Mouse (Mus musculus) right cerebral cortex, adult 2 months (tissue): ENCODE results near the gene Shisal2b.
"Not testable (repeated sequence)": the region's sequence is repeated elsewhere in the genome, so short reads cannot be mapped to it uniquely, and the experiment has no call there.

Experiments
- DNase-seq, 2 experiments: peaks; one replicate each; pipeline ENCODE4 v3.0.0; 2021 to 2022; ENCODE audit warnings: low spot score in 2 of 2

Shisal2b gene

DNA sequence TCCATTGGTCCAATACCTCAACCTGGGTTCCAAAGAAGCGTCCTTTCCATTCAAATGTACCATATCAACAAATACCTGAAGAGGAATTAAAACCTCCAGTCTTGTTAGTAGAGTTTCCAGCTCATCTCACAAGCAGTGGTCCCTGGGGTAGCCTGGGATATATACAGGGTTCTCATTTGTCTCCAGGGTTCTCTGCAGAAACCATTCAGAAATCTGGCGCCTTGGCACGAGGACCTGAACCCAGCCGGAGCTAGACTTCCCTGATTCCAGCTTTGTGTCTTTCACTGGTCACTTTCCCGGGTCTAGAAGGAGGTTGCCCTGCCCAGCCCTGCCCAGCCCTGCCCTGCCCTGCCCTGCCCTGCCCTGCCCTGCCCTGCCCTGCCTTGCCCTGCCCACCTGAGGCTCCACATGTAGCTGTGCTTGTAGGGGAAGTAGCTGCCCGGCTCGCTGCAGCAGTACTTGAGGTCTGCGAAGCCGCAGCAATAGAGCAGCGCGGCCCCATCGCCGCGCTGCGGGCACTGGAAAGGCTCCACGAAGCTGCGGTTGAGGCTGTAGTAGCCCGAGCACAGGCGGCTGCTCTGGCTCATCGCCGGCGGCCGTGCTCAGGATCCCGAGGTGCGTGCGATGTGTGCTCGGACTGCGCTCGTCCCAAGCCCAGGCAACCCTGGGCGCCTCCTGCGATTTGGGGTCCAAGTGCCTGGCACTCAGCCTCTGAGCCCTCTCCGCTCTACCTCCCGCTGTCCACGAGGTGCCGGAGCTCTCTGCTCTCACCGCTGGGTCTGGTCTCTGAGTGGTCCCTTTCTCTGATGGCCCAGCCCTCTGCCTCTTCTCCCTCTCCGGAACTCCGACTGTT lies at the start of gene Shisal2b:
TSS of gene Shisal2b (minus strand) at position 767 of the 853 bp plus-strand sequence.
- DNase-seq, result peak; percentile 24 to 26

DNA sequence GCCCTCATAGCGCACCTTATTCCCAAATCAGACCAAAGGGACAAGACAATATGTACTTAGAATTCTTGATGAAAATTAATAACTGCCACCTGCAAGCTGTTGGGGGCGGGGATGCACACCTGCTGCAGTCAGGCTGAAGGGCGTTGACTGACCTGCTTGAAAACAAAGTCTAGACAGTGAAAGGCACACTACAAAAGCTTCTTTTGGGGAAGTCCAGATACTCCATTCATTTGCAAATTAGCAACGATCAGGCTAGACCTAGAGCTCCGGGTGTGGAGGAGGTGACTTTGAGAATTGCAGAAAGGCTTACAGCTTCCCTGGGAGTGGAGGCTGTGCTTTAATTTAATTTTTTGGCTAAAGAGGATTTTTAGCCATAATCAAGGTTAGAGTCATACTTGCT lies 47.9 kb upstream of the Shisal2b start:
- not testable (repeated sequence) for DNase-seq

DNA sequence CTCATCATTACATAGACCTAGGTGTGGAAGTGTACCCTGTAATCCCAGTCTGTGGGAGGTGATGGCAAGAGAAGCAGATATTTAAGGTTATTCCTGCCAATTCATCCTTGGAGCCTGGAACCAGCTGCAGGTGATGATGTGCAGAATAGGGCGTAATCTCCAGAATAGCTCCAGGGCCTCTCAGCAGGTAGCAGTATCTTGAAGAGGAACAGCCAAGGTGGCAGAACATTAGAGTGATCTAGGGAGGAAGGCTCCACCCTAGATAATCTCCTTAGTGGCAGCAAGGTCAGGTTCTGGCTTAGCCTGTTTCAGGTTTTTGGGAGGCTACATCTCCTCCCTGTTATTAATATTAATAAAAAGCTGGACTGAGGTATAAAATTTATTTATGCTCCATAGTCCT lies 47.3 kb upstream of the Shisal2b start:
- not testable (repeated sequence) for DNase-seq

DNA sequence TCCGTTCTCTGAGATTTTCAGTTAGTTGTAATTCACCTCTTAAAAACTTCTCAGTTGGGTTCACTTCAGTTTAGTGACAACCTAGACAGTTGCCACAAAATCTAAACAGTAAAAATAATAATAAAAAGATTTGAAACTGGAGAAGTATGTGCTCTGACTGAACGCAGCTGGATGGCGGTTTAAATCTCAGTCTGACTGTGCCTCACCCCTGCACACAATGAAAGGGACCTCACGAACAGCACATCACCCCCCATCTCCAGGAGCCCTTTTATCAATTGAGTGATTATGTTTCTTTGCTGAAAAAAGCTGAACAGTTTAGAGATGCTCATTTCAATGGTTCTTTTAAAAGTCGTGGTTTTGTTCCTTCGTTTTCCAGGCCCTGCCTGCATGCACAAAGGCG lies 45.0 kb upstream of the Shisal2b start:
- no peak for DNase-seq

DNA sequence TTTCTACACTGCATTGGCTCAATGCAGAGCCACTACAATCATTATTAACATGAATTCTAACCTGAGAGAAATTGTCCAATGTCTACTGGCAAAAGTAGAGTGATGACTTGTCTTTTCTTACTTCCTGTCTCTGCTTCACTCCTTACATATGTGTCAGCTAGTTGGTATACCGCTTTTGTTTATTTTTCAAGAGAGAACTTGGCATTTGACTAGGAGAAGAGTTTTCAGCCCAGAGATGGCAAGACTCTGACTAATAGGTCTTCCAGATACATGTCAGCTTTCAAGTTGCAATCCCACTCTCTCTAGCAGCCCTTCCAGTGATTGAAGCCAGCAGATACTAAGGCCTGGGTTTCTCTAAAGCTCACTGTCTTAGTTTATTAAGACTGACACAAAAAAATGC lies 31.1 kb upstream of the Shisal2b start:
- no peak for DNase-seq

DNA sequence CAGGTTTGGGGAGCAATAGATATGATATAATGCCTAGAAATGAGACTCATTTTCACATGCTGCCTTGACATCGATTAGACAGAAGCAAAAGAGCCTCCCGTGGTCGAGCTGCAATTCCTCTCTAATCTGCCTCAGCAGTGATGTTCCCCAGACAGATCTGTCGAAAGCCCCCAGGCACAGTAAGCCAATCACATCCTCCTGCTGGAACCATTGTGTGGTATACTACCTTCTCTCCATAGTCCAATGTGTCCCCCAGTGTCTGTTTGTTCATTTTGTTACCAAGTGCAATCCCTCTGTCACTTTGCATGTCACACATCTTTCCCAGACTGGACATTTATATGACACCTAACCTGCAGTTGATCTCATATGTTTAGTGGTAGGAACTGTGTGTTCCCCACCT lies 28.6 kb upstream of the Shisal2b start:
- no peak for DNase-seq

DNA sequence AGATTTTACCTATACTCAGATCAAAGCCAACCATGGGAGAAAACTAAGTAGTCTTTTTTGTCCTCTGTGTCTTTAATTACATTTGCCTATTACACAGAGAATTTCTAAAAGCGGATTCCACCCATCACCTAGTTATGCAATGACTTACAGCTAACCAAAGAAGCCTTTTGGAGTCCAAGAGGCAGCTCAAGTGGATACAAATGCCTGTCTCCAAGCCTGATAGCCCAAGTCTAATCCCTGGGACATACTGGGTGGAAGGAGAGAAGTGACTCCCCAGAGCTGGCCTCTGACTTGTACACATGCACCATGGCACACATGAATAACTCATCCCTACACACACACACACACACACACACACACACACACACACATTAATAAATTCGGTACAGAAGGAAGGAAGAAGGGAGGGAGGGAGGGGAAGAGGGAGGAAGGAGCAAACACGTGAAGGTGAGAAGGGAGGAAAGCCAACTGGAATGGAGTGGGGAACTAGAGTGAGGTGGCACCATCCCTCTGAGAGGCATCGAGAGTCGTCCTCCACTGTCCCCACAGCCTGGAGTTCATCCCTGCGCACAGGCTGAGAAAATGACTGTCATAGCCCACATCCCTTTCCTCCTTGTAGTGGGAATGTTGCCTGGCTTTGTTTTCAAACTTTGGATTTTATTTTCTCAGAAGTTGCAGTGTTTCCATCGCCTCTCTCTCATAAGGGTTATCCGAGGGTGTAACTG lies 22.8 kb upstream of the Shisal2b start:
- DNase-seq, result no peak

DNA sequence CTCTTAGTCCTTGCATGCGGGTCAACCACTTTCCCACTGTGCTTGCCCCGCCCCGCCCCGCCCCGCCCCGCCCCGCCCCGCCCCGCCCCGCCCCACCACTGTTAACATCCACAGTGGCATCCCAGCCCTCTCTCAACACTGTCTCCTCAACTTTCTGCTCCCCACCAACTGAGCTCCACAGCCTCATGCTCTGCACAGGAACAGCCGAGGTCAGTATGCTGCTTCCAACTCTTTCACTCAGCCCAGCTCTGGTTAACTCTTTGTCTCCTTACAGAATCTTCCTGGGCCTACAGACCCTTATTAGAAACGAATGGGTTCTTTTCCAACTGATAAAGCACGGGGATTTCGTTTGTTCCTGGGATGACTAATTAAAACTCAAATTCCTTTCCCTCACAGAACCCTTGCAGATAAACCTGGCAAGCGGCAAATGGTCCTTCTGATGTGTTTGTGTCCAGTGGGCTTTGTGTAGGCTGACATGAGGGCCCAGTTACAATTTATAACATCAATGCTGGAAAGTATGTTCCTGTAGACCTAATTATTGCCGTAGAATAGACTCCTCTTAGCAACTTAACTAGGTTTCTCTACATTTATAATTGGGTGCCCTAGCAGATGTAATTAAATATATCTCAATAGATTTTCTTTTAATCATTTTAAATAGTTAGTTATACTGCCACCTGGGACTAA lies 20.0 kb upstream of the Shisal2b start:
- DNase-seq, result no peak

DNA sequence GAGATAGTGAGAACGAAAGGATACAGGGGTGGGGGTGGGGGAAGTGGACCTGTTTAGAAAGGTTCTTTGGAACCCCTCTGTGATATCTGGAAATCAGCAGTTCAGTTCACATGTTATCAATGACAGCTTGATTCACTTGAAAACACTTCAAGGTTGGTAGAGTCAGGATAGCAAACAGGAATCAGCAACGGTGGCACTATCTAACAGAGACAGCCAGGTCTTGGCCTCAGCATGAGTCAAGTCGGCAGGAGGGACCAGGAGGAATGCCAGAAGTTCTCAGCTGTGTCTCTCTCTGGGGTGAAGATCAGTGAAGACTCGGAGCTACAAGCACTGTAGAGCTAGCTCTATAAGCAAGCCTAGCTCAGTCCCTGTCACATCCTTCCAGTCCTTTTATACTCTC lies 14.8 kb upstream of the Shisal2b start:
- DNase-seq, result no peak

DNA sequence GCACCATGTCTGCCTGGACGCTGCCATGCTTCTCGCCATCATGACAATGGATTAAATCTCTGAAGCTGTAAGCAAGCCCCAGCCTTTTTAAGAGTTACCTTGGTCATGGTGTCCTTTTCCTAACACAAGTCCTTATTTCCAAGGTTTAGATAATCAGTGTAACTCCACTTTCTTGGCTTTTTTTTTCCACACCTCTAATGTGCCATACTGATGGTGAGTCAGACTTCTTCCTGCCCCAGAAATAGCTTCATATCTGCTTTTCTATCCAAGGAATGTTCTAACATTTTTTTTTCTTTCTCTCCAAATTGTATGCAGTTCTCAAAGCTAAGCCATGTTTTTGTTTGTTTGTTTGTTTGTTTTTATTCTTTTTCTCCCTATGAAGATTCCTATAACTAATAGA lies 6.2 kb upstream of the Shisal2b start:
- DNase-seq, result no peak

DNA sequence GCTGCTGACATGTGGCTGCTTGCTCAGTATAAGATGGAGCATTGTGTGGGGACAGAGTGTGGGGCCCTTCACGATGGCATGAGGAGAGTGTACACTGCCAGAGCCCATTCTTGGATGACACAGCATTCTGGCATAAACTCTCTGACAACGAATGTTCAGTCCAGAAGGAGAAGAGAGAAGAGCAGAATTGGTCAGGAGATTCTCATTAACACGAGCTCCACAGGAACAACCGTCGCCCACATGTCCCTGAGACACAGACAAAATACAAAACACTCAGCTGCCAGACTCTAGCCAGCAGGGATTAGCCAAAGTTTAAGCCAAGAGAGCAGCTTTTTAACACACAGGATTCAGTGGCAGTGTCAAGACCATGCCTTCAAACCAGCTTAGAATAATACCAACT lies 3.0 kb upstream of the Shisal2b start:
- DNase-seq, result no peak

DNA sequence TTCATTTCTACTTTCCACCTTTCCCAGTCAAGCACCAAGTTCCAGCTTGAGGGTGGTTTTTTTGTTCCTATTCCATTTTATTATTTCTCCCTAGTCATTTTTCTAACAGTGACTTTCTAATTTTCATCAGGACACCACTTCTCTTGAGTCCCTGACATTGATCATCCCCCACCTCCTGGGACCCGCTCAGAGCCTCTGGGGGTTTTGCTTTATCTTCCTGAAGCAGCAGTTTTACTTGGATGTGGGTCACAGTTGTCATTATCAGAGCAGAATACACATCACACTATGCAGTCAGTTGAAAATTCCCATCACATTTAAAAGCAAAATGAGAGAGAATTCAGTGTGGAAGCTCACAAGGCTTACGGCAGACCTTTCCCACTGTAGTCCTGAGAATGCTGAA lies 10.0 kb downstream of the Shisal2b start:
- no peak for DNase-seq

DNA sequence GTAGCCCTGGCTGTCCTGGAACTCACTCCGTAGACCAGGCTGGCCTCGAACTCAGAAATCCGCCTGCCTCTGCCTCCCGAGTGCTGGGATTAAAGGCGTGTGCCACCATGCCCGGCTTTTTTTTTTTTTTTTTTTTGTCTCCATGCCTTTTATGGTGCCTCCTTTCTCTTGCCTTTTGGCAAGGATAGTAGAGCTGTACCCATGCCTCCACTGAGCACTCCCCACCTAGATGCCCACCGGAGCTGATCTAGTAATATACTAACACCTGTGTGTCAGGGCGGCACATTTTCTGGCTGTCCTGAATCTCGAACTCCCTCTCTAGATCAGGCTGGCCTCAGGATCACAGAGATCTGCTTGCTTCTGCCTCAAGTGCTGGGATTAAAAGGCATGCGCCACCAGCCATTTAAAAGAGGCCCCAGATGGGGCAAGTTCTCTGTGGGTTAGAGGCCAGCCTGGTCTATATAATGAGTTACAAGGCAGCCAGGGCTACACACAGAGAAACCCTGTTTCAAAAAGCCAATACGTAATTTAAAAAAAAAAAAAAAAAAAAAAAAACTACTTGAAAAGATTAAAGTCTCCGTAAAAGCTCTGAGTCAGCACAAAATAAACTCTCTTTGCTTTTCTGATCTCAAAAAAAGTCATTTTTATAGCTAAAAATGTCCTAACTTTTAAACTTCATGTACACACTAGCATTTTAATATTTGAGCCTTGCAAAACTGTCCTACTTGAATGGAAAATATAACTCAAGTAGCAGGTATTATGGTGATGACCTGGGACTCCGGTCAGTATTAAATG lies 20.2 kb downstream of the Shisal2b start:
- no peak for DNase-seq

DNA sequence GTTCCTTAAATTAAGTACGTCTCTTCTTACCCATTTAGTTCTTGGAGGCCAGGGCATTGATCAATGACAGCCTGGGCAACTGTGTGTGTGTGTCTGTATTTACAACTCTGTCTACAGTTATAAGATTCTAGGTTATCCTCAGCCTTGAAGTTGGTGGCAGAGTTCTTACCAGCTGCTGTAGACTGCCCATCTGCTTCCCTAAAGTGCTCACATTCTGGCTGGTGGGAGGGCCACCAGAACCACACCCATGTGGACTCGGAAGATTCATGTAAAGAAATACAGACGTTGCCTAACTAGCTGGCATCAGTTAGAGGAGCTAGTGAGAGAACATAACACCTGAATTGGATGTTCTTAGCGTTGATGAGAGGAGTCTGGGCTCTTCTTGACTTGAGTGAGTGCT lies 21.8 kb downstream of the Shisal2b start:
- DNase-seq, result no peak

DNA sequence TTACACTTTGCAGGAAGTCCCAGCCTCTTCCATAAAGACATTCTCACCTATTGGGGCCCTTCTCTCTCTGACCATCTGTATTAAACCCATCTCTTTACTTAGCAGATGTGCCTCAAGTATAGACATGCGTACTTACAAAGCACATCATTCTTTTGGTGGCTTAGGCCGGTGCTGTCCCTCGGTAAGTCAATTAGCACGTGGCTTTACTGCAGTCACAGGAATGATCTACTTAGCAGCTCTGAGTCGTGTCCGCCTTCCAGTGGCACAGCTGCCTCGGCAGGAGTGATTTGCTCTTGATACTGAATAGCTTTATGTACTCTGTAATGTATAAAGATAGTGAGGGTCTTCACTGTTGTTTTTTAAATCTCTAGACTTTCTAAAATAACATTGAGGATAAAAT lies 26.1 kb downstream of the Shisal2b start:
- no peak for DNase-seq

DNA sequence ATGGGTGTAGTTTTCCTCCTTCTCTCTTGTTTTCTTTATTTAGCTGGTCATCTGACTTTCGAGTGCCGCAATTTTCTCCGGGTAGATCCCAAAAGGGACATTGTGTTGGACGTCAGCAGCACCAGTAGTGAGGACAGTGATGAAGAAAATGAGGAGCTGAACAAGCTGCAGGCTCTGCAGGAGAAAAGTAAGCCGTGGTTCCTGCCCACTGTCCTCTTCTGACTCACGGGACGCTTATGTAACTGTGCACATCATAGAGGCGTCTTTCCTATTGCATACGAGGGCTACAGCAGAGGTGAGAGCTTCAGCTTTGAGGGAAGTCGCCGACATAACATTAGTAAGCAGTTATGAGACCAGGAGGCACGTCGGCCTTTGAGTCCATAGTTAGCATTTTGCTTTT lies 30.9 kb downstream of the Shisal2b start:
- DNase-seq, result no peak

DNA sequence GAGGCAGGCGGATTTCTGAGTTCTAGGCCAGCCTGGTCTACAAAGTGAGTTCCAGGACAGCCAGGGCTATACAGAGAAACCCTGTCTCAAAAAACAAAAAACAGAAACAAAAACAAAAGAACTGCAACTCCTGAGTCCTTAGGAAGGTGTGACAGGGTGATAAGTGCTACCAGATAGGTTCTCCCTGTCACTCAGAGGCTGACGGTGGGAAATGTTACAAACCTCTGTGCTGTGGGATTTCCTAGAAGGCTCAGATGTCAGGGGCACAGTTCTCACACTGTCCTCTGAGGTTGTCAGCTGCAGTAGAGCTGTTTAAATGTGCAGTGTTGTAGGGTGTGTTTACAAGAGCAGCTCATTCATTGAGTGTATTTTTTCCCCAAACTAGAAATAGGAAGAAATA lies 38.2 kb downstream of the Shisal2b start:
- no peak for DNase-seq

DNA sequence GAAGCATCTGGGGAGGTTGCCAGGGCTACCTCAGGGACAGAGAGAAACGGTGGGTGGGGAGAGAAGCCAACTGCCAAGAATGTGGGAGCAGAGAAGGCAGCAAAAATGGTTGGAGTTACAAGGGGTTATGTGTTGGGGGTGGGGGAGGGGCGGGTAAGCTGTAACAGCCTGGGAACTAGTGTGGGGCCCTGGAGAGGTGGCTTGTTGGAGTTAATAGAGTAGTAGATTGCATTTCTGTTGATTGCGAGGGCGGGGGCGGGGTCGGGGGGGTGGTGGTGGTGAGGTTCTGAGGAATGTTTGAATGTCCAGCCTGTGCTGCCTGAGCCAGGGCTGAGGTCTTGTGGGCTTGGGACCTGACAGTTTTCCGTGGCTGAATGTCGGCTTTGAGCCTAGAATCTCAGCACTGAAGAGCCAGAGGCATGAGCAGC lies 41.3 kb downstream of the Shisal2b start:
- DNase-seq, result no peak

DNA sequence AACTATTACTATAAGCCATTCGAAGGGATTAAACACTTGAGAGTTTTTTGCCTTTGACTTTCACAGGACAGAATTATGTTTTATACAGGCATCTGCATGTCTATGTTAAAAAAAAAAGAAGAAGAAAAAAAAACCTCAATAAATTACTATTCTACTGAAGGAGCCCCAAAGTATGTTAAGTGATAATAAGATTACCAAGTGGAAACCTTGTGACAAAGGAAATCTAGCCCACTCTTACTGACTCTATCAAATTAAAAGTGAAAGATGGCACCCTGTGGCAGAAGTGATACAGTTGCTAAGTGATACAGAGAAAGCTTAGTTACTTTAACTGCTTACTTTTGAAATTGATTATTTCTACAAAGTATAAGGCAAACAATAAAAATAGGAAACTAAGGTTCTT lies 41.8 kb downstream of the Shisal2b start:
- DNase-seq, result no peak

DNA sequence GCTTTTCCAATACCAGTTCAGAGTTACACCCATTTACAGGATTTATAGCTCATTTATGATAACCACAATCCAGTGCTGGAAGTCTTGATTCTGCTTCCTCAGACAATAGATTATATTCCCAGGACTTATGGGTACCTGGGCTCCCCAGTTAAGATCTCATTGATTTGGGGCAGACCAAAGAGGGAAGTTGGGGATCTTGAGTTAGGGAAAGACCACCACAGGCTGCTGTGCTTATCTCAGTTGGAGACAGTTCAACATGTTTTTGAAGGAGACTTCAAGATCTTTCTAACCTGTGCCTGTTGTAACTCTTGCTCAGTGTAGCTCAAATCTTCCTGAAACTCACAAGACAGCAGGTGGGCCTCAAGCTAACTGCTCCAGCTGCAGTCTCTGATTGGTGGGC lies 42.5 kb downstream of the Shisal2b start:
- DNase-seq, result no peak

DNA sequence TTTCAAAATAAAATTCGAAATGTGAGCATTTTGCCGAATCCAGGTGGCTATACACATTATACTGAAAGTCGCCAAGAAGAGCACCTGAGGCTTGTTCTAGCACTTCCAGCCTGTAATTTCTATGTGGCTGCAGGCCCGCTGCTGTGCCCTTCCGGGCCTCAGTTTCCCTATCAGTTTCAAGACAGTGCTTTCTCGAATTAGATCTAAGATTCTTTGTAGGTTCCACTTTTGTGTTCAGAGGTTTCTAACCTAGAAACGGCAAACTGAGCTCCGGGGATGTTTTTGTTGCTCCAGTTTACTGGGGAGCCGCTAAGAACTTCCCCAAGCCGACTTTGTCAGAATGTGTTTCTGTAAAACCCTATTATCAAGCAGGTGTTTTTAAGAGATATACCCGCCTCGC lies 46.0 kb downstream of the Shisal2b start:
- peak in 1 of 2 experiments; percentile 7 for DNase-seq
